ENCODE assay signal across 12 mouse cellular contexts in the genomic region with DNA sequence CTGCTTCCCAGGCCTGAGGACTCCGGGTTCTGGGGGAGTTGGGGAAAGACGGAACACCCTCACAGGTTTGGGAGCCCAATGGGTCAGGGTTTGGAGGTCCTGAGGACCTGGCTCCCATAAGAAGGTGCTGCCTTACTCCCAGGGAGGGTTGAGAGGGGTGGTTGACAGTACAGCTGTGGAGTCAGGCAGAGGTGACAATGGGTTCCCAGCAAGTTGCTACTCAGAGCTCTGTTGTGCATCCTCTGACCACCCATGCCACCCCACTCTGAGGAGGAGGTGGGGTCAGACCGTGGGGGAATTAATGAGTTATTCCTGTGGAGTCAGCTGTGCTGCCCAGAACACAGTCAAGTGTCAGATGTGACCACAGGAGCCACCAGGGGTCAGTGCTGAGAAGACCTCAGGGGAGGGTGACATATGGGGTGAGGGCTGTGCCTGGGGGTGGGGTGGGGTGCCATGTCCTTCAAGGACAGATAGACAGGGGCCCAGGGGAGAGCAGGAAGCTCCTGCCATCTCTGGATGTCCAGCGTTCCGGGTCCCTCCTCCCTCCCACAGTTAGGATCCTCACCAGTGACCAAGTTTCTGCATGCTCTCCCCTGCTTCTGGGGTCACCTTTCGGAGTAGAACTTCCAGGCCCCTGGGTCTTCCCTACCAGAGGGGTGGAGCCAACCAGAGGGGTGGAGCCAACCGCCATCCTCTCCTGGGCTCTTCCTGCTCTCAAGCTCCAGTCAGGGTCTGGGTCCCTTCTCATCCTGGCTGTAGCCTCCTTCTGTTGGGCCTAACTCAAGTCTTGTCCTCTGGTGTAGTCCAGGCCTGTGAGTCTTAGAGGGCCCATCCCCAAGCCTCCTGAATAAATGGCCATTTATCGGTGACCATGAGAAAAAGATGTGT. TPM values are rescaled to one million over a fixed set of nuclear protein-coding genes. Genes with fewer than 3 reads are reported as not detected.
DNase-seq lines count a peak whose midpoint lies in the region; TF ChIP-seq lines count a peak whose summit lies in the region.
"Had no signal": no experiment of that assay in that cellular context is flagged by ENCODE, and none has a peak within 500 bp of the region (broad histone marks: within the 10 kb centered on the region; RNA-seq: fewer than 3 reads in every experiment).

No protein-coding gene starts in this region.

- H3K36me3 ChIP-seq in spleen, adult 2 months (ENCODE audit: control insufficient read depth, insufficient read depth, low read length): no peaks in the 10 kb centered on the region
- no peaks in the 10 kb centered on the region for H3K36me3 ChIP-seq in splenic B cell, adult 2 months (ENCODE audit: control insufficient read depth, insufficient read depth, low read length, poor library complexity, severe bottlenecking)
- H3K36me3 ChIP-seq: heart, embryonic 15.5 days; limb, embryonic 12.5 days; stomach, embryonic 15.5 days had no signal

- 78% methylated on average over 8 of the region's 8 CpGs for WGBS in spleen, adult 2 months

- no peak for TF ChIP-seq POLR2A in spleen, adult 2 months (IDR thresholded peaks at IDR 0.05; ENCODE audit: low read depth, low read length)

- H3K27ac ChIP-seq in spleen, adult 2 months (ENCODE audit: insufficient read depth, low read length): no peak overlapping the region
- H3K27ac ChIP-seq: heart, embryonic 15.5 days; limb, embryonic 12.5 days; stomach, embryonic 15.5 days had no signal

- no peak overlapping the region for H3K4me3 ChIP-seq in spleen, adult 2 months (ENCODE audit: extremely low read depth, insufficient read depth, insufficient read length)
- H3K4me3 ChIP-seq: heart, embryonic 15.5 days; limb, embryonic 12.5 days; stomach, embryonic 15.5 days had no signal

- no peaks in the 10 kb centered on the region for H3K27me3 ChIP-seq in spleen, adult 2 months (ENCODE audit: control insufficient read depth, insufficient read depth, low read length)
- no peaks in the 10 kb centered on the region for H3K27me3 ChIP-seq in splenic B cell, adult 2 months (ENCODE audit: control insufficient read depth, insufficient read depth, low read length, poor library complexity, severe bottlenecking)
- H3K27me3 ChIP-seq: heart, embryonic 15.5 days; limb, embryonic 12.5 days; stomach, embryonic 15.5 days had no signal

- peak; percentile 44 for DNase-seq in gastrocnemius, postnatal 14 days
- no peak for DNase-seq in gastrocnemius, postnatal 25 days
- DNase-seq in spleen, adult 2 months (ENCODE audit: low read depth in 1 of 2, low spot score in 2 of 2): peak in 1 of 2 experiments; percentile 53
- DNase-seq in spleen, adult 12 weeks (ENCODE audit: low spot score): no peak
- DNase-seq in induced T-regulatory cell, adult 2 months (ENCODE audit: low read depth): peak; percentile 58
- DNase-seq in splenic B cell, adult 2 months (ENCODE audit: low read depth, low spot score): peak; percentile 61
- no peak for DNase-seq in kidney, postnatal 10 days
- DNase-seq in neural tube, embryonic 10.5 days (ENCODE audit: extremely low spot score, low spot score): no peak
- DNase-seq: cerebellum, postnatal 25 days had no signal

- TF ChIP-seq CTCF in spleen, adult 2 months (IDR thresholded peaks at IDR 0.05; ENCODE audit: extremely low read depth, insufficient read depth, insufficient read length, insufficient replicate concordance): peak; percentile 24; the same call in 1 of the 2 replicates

- intact Hi-C loops in gastrocnemius, postnatal 14 days (cut with DNase I; ENCODE audit: low total_unique reads): no loop called here

- H3K4me1 ChIP-seq in spleen, adult 2 months (ENCODE audit: control insufficient read depth, insufficient read depth, insufficient read length): peaks cover 34% of the 10 kb centered on the region; the same call in 1 of the 2 replicates

RNA-seq across cellular contexts. Expression of a gene that starts 13.5 kb away (rescaled TPM):
- total RNA-seq in gastrocnemius, postnatal 14 days (2021): 10 to 100 TPM in 1 of 2 experiments, 1 to 10 TPM in 1; 6.8 to 13.3 TPM
- total RNA-seq in gastrocnemius, postnatal 25 days (2021): 1 to 10 TPM; 6.7 to 7.9 TPM
- 76.9 and 98.6 TPM in 2 replicates for polyA plus RNA-seq in spleen, adult 2 months (2012; rRNA removed)

Comparison
In these comparisons a context has a peak if more than half of its experiments do, and no peak if none do; other contexts are left out.
1. DNase-seq: peak in gastrocnemius, postnatal 14 days (single experiment), induced T-regulatory cell, adult 2 months (single experiment) and splenic B cell, adult 2 months (single experiment); none in gastrocnemius, postnatal 25 days (single experiment), spleen, adult 12 weeks (single experiment), kidney, postnatal 10 days (single experiment) and neural tube, embryonic 10.5 days (single experiment).